Mouse (Mus musculus): ENCODE measurements around the gene Miga1. TPM values are rescaled to one million over a fixed set of nuclear protein-coding genes. Genes with fewer than 3 reads are reported as not detected.

Miga1 gene
- total and polyA plus RNA-seq, 3 experiments = 26.6 to 59.3 (median 28.6) TPM

GRCm38 (mm10) chr3:152265351-152266035 lies 74.7 kb downstream of the Miga1 start:
- peaks cover 42% of the 10 kb centered on the region; the same call in 1 of the 2 replicates for H3K27me3 ChIP-seq (ENCODE audit: insufficient read depth, low read length)
- DNase-seq (ENCODE audit: low spot score) (no peak), ATAC-seq (ENCODE audit: extremely low read depth, insufficient number of reproducible peaks, low FRiP score, poor library complexity, severe bottlenecking) (no peak)
- no peaks in the 10 kb centered on the region for H3K9me3 ChIP-seq (replicated peaks)
- no peak for TF ChIP-seq GATA1 (IDR thresholded peaks at IDR 0.05; ENCODE audit: borderline replicate concordance, low read length)
- TF ChIP-seq POLR2AphosphoS5 (IDR thresholded peaks at IDR 0.05; ENCODE audit: insufficient replicate concordance, low read depth, low read length) = no peak
- TF ChIP-seq GATA2 (IDR thresholded peaks at IDR 0.05; ENCODE audit: borderline replicate concordance, low read depth, low read length) = no peak
- no peaks in the 10 kb centered on the region for H3K36me3 ChIP-seq (replicated peaks)
- H3K4me1 ChIP-seq (ENCODE audit: insufficient read depth, low read depth, low read length) = no peaks in the 10 kb centered on the region
- H3K4me3 ChIP-seq (ENCODE audit: low read depth, low read length) = no peak overlapping the region

GRCm38 (mm10) chr3:152264830-152265229 lies 75.4 kb downstream of the Miga1 start:
- H3K4me3 ChIP-seq (ENCODE audit: low read depth, low read length) = no peak overlapping the region
- peaks cover 42% of the 10 kb centered on the region; the same call in 1 of the 2 replicates for H3K27me3 ChIP-seq (ENCODE audit: insufficient read depth, low read length)
- no peaks in the 10 kb centered on the region for H3K9me3 ChIP-seq (replicated peaks)
- no peaks in the 10 kb centered on the region for H3K4me1 ChIP-seq (ENCODE audit: insufficient read depth, low read depth, low read length)
- H3K36me3 ChIP-seq (replicated peaks) = no peaks in the 10 kb centered on the region
- TF ChIP-seq TAL1 (conservative IDR thresholded peaks at IDR 0.05; ENCODE audit: low read depth, low read length) (no peak), POLR2AphosphoS5 (IDR thresholded peaks at IDR 0.05; ENCODE audit: insufficient replicate concordance, low read depth, low read length) (no peak), GATA2 (IDR thresholded peaks at IDR 0.05; ENCODE audit: borderline replicate concordance, low read depth, low read length) (no peak), GATA1 (IDR thresholded peaks at IDR 0.05; ENCODE audit: borderline replicate concordance, low read length) (no peak), CTCF (IDR thresholded peaks at IDR 0.05; ENCODE audit: low read depth, low read length) (no peak)
- DNase-seq (ENCODE audit: low spot score) (no peak), ATAC-seq (ENCODE audit: extremely low read depth, insufficient number of reproducible peaks, low FRiP score, poor library complexity, severe bottlenecking) (no peak; the same call in 1 of the 2 replicates)

- ATAC-seq (ENCODE audit: extremely low read depth, insufficient number of reproducible peaks, low FRiP score, poor library complexity, severe bottlenecking) (no peak), DNase-seq (ENCODE audit: low spot score) (no peak)
- no peaks in the 10 kb centered on the region for H3K4me1 ChIP-seq (ENCODE audit: insufficient read depth, low read depth, low read length)
- TF ChIP-seq CTCF (IDR thresholded peaks at IDR 0.05; ENCODE audit: low read depth, low read length) (no peak), GATA2 (IDR thresholded peaks at IDR 0.05; ENCODE audit: borderline replicate concordance, low read depth, low read length) (no peak), GATA1 (IDR thresholded peaks at IDR 0.05; ENCODE audit: borderline replicate concordance, low read length) (no peak), POLR2AphosphoS5 (IDR thresholded peaks at IDR 0.05; ENCODE audit: insufficient replicate concordance, low read depth, low read length) (no peak), TAL1 (conservative IDR thresholded peaks at IDR 0.05; ENCODE audit: low read depth, low read length) (no peak)
- no peaks in the 10 kb centered on the region for H3K36me3 ChIP-seq (replicated peaks)
- H3K27me3 ChIP-seq (ENCODE audit: insufficient read depth, low read length) = peaks cover 45% of the 10 kb centered on the region; the same call in 1 of the 2 replicates
- no peaks in the 10 kb centered on the region for H3K9me3 ChIP-seq (replicated peaks)
- no peak overlapping the region for H3K4me3 ChIP-seq (ENCODE audit: low read depth, low read length)
Observed at GRCm38 (mm10) chr3:152264374-152264773, 75.8 kb downstream of the Miga1 start.

GRCm38 (mm10) chr3:152261948-152262347 lies 78.3 kb downstream of the Miga1 start:
- peaks cover 37% of the 10 kb centered on the region for H3K27me3 ChIP-seq (ENCODE audit: insufficient read depth, low read length)
- no peaks in the 10 kb centered on the region for H3K4me1 ChIP-seq (ENCODE audit: insufficient read depth, low read depth, low read length)
- TF ChIP-seq POLR2AphosphoS5 (IDR thresholded peaks at IDR 0.05; ENCODE audit: insufficient replicate concordance, low read depth, low read length) (no peak), GATA1 (IDR thresholded peaks at IDR 0.05; ENCODE audit: borderline replicate concordance, low read length) (no peak), CTCF (IDR thresholded peaks at IDR 0.05; ENCODE audit: low read depth, low read length) (no peak), GATA2 (IDR thresholded peaks at IDR 0.05; ENCODE audit: borderline replicate concordance, low read depth, low read length) (no peak), TAL1 (conservative IDR thresholded peaks at IDR 0.05; ENCODE audit: low read depth, low read length) (no peak)
- no peak for ATAC-seq (ENCODE audit: extremely low read depth, insufficient number of reproducible peaks, low FRiP score, poor library complexity, severe bottlenecking)
- no peaks in the 10 kb centered on the region for H3K9me3 ChIP-seq (replicated peaks)
- no peak for DNase-seq (ENCODE audit: low spot score)
- H3K36me3 ChIP-seq (replicated peaks) = no peaks in the 10 kb centered on the region
- no peak overlapping the region for H3K4me3 ChIP-seq (ENCODE audit: low read depth, low read length)

- H3K4me1 ChIP-seq (ENCODE audit: insufficient read depth, low read depth, low read length) = no peaks in the 10 kb centered on the region
- peaks cover 34% of the 10 kb centered on the region for H3K27me3 ChIP-seq (ENCODE audit: insufficient read depth, low read length)
- H3K4me3 ChIP-seq (ENCODE audit: low read depth, low read length) = no peak overlapping the region
- DNase-seq (ENCODE audit: low spot score) = no peak
- TF ChIP-seq GATA2 (IDR thresholded peaks at IDR 0.05; ENCODE audit: borderline replicate concordance, low read depth, low read length) (no peak), TAL1 (conservative IDR thresholded peaks at IDR 0.05; ENCODE audit: low read depth, low read length) (no peak), CTCF (IDR thresholded peaks at IDR 0.05; ENCODE audit: low read depth, low read length) (no peak), GATA1 (IDR thresholded peaks at IDR 0.05; ENCODE audit: borderline replicate concordance, low read length) (no peak), POLR2AphosphoS5 (IDR thresholded peaks at IDR 0.05; ENCODE audit: insufficient replicate concordance, low read depth, low read length) (no peak)
- no peaks in the 10 kb centered on the region for H3K36me3 ChIP-seq (replicated peaks)
- ATAC-seq (ENCODE audit: extremely low read depth, insufficient number of reproducible peaks, low FRiP score, poor library complexity, severe bottlenecking) = no peak
- H3K9me3 ChIP-seq (replicated peaks) = no peaks in the 10 kb centered on the region
Observed at GRCm38 (mm10) chr3:152261436-152261835, 78.8 kb downstream of the Miga1 start.

- DNase-seq (ENCODE audit: low spot score) (no peak), ATAC-seq (ENCODE audit: extremely low read depth, insufficient number of reproducible peaks, low FRiP score, poor library complexity, severe bottlenecking) (no peak)
- TF ChIP-seq GATA2 (IDR thresholded peaks at IDR 0.05; ENCODE audit: borderline replicate concordance, low read depth, low read length) (no peak), CTCF (IDR thresholded peaks at IDR 0.05; ENCODE audit: low read depth, low read length) (no peak), TAL1 (conservative IDR thresholded peaks at IDR 0.05; ENCODE audit: low read depth, low read length) (no peak), POLR2AphosphoS5 (IDR thresholded peaks at IDR 0.05; ENCODE audit: insufficient replicate concordance, low read depth, low read length) (no peak), GATA1 (IDR thresholded peaks at IDR 0.05; ENCODE audit: borderline replicate concordance, low read length) (no peak)
- no peaks in the 10 kb centered on the region for H3K4me1 ChIP-seq (ENCODE audit: insufficient read depth, low read depth, low read length)
- no peak overlapping the region for H3K4me3 ChIP-seq (ENCODE audit: low read depth, low read length)
- peaks cover 26% of the 10 kb centered on the region for H3K27me3 ChIP-seq (ENCODE audit: insufficient read depth, low read length)
- H3K36me3 ChIP-seq (replicated peaks) = no peaks in the 10 kb centered on the region
- no peaks in the 10 kb centered on the region for H3K9me3 ChIP-seq (replicated peaks)
Observed at GRCm38 (mm10) chr3:152260362-152260761, 79.8 kb downstream of the Miga1 start.

Data from G1E (cell line).